Mouse (Mus musculus) E14TG2a.4 (cell line): ENCODE data around the gene Glud1.
A peak's percentile ranks its signal among the peaks of the same experiment; 100 is the strongest.

Experiments used
- H3K27me3 ChIP-seq: 2 replicates; pipeline ENCODE4 v1.6.1; 2014; ENCODE audit warnings: low read length, control low read depth; ENCODE audit not compliant: insufficient read depth
- H3K36me3 ChIP-seq: 2 replicates; pipeline ENCODE4 v1.6.1; 2014; ENCODE audit warnings: low read length, control low read depth; ENCODE audit not compliant: insufficient read depth
- H3K4me1 ChIP-seq: replicated peaks from 2 replicates; pipeline ENCODE4 v1.6.1; 2014; ENCODE audit warnings: low read depth, low read length, control low read depth
- H3K4me3 ChIP-seq: replicated peaks from 2 replicates; pipeline ENCODE4 v1.5.1; 2014; ENCODE audit warnings: mild to moderate bottlenecking, low read length
- H3K9me3 ChIP-seq: 2 replicates; pipeline ENCODE4 v1.6.1; 2014; ENCODE audit warnings: low read length, control low read depth
- CTCF ChIP-seq: conservative IDR thresholded peaks from 2 replicates; pipeline ENCODE4 v1.5.1; 2014; ENCODE audit warnings: low read length
- NANOG ChIP-seq: IDR thresholded peaks from 2 replicates; pipeline ENCODE4 v1.6.1; 2014; ENCODE audit warnings: borderline replicate concordance, low read length, mixed read lengths
- POU5F1 ChIP-seq: IDR thresholded peaks from 2 replicates; pipeline ENCODE4 v1.6.1; 2014; ENCODE audit warnings: low read length, borderline replicate concordance

Gene Glud1

DNA sequence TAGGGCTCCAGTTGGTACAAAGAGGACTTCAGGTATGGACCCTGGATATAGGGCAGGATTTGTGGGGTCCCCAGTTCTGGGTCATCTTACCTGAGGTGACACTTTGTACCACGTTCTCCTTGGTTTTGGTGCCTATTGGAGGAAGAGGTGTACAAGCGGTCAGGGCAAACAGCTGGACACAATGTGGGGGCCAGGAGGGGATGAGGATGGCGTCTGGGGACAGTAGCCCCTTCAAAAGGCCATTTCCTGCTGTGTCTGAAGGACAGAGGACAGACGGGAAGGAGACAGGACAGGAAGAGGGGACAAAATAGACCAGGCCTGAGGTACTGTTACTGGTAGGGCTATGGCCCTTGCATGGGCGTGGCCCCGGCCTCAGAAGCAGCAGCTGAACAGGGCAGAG lies 63.1 kb downstream of the Glud1 start:
- Histone ChIP-seq H3K9me3 (no peaks in the 10 kb centered on the region), H3K4me1 (peaks cover 82% of the 10 kb centered on the region), H3K4me3 (peak overlapping the region; percentile 20; the same call in 1 of the 2 replicates), H3K27me3 (no peaks in the 10 kb centered on the region; the same call in 1 of the 2 replicates), H3K36me3 (no peaks in the 10 kb centered on the region)
- no peak for TF ChIP-seq CTCF
- no peak for TF ChIP-seq POU5F1
- no peak for TF ChIP-seq NANOG

DNA sequence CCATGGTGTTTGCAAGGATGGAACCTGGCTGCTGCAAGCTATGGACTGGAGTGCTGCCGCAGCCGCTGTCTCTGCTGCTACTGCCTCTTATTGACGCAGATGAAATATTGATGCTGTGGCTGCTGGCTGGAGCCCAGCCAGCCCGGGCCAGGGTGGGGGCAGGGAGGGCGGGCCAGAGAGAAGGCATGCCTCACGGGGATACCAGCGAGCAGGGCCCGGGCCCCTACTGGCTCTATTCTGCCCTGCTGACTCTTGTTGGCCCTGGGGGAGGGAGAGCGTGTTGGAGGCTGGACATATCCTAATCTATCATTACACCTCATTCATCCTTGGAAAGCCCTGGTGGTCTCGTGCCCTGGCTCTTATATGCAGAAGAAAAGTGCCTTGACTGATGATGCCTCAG lies 64.0 kb downstream of the Glud1 start, which contains the start of gene Sncg:
TSS of gene Sncg (minus strand) at position 213 of the 400 bp plus-strand sequence.
- H3K27me3 ChIP-seq = no peaks in the 10 kb centered on the region; the same call in 1 of the 2 replicates

DNA sequence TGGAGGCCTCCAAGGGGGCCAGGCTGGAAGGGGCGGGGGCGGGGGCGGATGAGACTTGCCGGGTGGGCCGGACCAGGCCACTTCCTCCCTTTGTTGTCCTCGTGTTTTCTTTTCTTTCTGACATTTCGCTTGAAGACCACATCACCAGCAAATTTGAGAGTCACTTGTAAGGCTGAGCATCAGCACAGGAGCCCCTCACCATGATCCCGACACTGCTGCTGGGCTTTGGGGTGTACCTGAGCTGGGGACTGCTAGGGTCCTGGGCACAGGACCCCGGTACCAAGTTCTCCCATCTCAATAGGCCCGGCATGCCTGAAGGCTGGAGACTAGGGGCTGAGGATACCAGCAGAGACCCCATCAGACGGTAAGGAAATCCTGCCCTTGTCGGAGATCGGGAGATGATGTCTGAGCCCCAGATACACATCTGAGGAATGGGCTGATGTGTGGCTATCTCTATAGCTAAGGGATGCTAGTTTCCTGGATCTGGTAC lies 64.9 kb downstream of the Glud1 start, which contains the start of gene Mmrn2:
TSS of gene Mmrn2 (plus strand) at position 51 of the 490 bp plus-strand sequence.
- Histone ChIP-seq H3K27me3 (no peaks in the 10 kb centered on the region; the same call in 1 of the 2 replicates), H3K9me3 (no peaks in the 10 kb centered on the region), H3K4me1 (peaks cover 92% of the 10 kb centered on the region), H3K36me3 (no peaks in the 10 kb centered on the region), H3K4me3 (peak within 1 kb of the TSS; percentile 48)
- TF ChIP-seq NANOG = no peak
- TF ChIP-seq CTCF = no peak
- no peak for TF ChIP-seq POU5F1

More for the DNA sequence above, 64.0 kb downstream of the Glud1 start, which contains the start of gene Sncg:
- Histone ChIP-seq H3K9me3 (no peaks in the 10 kb centered on the region), H3K36me3 (no peaks in the 10 kb centered on the region), H3K4me1 (peaks cover 87% of the 10 kb centered on the region), H3K4me3 (peak within 1 kb of the TSS; percentile 48)
- no peak for TF ChIP-seq CTCF

DNA sequence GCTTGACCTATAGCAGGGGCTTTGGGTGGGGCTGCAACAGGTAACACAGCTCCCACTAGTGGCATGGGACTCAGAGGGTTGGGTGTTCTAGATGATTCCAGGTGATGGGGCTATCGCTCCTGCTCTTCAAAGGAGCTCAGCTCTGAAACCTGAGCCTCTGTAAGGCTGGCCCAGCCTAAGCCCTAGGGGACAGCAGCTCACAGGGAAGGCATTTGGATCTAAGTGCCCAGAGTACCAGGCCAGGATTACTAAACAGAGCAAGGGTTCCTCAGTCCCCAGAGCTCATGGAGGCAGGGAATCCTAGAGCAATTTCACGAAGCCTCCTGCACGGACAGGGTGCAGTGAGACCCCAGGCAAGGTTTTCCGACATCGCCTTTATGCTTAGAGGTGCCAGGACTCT lies 65.4 kb downstream of the Glud1 start:
- peaks cover 95% of the 10 kb centered on the region for H3K4me1 ChIP-seq
- H3K27me3 ChIP-seq = no peaks in the 10 kb centered on the region; the same call in 1 of the 2 replicates
- no peak for TF ChIP-seq POU5F1
- no peaks in the 10 kb centered on the region for H3K9me3 ChIP-seq
- H3K4me3 ChIP-seq = peak overlapping the region; percentile 48
- H3K36me3 ChIP-seq = 0 out of 2 replicates have a peak, but pooled peaks cover 2% of the 10 kb centered on the region

DNA sequence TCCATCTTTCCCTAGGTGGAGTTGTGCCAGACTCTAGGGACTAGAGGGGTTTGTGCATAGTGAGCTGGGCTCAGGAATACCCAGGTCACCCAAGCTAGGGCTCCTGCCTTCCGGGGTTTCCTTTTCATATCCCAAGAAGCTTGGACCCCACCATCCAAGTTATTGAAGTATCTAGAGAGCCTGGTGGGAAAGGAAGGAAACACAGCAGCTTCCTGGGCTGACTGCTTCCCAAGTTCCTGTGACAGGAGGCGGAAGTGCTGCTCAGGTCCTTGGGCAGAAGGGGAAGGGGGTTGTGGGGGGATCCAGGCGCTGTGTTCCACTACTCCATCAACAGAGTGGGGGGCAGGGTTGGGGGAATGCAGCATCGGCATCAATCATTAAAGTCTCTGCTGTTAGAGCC lies 66.6 kb downstream of the Glud1 start:
- peaks cover 94% of the 10 kb centered on the region for H3K4me1 ChIP-seq
- H3K4me3 ChIP-seq = no peak overlapping the region; the same call in 1 of the 2 replicates
- no peaks in the 10 kb centered on the region for H3K9me3 ChIP-seq
- no peak for TF ChIP-seq NANOG
- TF ChIP-seq CTCF = no peak
- TF ChIP-seq POU5F1 = no peak
- H3K27me3 ChIP-seq = no peaks in the 10 kb centered on the region; the same call in 1 of the 2 replicates
- peaks cover 9% of the 10 kb centered on the region for H3K36me3 ChIP-seq

DNA sequence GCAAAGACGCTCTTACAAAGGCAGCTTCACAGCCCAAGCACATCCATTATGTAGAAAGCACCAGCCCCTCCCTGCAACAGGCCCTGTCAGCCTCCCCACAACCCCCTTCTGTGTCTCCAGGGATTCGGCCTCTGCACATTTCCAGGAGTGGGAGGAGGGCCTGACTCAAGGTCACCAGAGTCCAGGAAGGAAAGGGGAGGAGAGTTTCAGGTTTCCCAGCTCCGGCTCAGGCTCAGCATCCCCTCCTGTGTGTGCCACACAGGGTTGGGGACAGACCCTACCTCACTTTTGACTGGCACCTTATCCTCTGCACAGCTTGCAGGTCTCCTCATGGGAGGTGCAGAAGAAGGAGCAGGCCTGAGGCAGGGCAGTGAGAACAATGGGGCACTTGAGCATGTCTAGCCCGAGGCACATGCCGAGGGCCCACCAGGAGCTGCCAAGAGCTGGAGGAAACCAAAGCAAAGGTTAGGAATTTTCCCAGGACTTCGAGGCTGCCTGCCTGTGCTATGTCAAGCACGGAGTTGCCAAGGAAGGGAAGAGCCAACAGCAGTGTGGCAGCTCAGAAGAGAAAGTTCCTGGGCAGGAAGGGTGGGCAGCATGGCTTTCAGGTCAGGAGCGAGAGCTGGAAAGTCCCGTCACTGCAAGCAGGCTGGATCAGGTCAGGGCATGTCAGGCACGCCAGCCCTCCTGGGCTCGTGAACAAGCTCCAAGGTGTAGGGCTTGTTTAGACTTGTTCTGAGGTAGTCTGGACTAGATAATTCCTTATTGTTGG lies 68.2 kb downstream of the Glud1 start:
- Histone ChIP-seq H3K4me1 (peaks cover 82% of the 10 kb centered on the region), H3K9me3 (no peaks in the 10 kb centered on the region), H3K4me3 (peak overlapping the region; percentile 78), H3K36me3 (peaks cover 9% of the 10 kb centered on the region), H3K27me3 (no peaks in the 10 kb centered on the region; the same call in 1 of the 2 replicates)
- TF ChIP-seq CTCF = no peak
- TF ChIP-seq NANOG = no peak
- no peak for TF ChIP-seq POU5F1

DNA sequence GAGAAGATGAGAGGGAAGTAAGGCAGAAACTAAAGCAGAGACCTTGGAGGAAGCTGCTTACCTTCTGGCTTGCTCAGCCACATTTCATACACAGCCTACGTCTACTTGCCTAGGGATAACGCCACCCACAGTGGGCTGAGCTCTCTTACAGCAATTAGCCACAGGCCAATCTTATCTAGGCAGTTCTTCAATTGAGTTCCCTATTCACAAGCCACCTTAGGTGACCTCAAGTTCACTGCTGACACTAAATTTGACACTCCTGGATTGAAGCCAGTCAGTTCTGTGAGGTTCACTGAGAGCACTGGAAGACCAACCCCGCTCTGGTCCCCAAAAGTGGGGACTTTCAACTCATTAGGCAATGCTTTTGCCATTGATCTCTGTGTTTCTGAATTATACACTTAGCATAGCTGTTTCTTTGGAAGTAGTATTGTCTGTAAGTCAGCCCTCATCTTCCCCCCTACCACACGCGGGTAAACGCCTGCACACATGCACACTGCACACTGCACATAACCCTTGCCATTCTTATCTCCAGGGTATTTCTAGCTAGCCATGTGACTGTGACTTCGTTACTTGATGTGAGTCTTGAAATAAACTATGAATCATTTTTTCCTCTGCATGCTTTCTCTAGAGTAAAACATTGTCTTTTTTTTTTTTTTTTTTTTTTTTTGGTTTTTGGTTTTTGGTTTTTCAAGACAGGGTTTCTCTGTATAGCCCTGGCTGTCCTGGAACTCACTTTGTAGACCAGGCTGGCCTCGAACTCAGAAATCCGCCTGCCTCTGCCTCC lies 72.6 kb downstream of the Glud1 start:
- H3K9me3 ChIP-seq = peaks cover 3% of the 10 kb centered on the region; the same call in 1 of the 2 replicates
- H3K4me3 ChIP-seq = no peak overlapping the region
- H3K36me3 ChIP-seq = peaks cover 9% of the 10 kb centered on the region
- peaks cover 40% of the 10 kb centered on the region for H3K4me1 ChIP-seq
- TF ChIP-seq CTCF (no peak), POU5F1 (no peak), NANOG (no peak)
- no peaks in the 10 kb centered on the region for H3K27me3 ChIP-seq

DNA sequence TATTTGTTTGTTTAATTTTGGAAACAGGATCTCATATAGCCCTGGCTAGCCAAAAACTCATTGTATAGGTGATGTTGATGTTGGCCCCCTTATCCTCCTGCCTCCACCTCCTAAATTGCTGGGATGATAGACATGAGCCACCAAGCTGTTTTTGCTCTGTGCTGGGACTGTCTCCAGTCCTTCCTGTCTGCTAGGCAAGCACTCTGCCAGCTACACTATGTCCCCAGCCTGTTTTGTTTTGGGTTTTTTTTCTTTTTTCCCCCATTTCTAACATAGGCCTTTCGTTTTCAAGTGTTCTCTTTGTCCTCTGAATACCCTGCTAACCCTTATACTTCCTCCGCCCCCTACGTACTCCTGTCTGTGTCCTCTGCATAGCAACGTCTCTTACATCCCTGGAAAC lies 82.8 kb downstream of the Glud1 start:
- TF ChIP-seq CTCF (no peak), POU5F1 (no peak), NANOG (no peak)
- Histone ChIP-seq H3K4me3 (no peak overlapping the region), H3K36me3 (peaks cover 20% of the 10 kb centered on the region), H3K27me3 (peaks cover 10% of the 10 kb centered on the region), H3K9me3 (no peaks in the 10 kb centered on the region), H3K4me1 (peaks cover 10% of the 10 kb centered on the region; the same call in 1 of the 2 replicates)
